Mouse (Mus musculus): ENCODE data around the gene Atcay.

DNA sequence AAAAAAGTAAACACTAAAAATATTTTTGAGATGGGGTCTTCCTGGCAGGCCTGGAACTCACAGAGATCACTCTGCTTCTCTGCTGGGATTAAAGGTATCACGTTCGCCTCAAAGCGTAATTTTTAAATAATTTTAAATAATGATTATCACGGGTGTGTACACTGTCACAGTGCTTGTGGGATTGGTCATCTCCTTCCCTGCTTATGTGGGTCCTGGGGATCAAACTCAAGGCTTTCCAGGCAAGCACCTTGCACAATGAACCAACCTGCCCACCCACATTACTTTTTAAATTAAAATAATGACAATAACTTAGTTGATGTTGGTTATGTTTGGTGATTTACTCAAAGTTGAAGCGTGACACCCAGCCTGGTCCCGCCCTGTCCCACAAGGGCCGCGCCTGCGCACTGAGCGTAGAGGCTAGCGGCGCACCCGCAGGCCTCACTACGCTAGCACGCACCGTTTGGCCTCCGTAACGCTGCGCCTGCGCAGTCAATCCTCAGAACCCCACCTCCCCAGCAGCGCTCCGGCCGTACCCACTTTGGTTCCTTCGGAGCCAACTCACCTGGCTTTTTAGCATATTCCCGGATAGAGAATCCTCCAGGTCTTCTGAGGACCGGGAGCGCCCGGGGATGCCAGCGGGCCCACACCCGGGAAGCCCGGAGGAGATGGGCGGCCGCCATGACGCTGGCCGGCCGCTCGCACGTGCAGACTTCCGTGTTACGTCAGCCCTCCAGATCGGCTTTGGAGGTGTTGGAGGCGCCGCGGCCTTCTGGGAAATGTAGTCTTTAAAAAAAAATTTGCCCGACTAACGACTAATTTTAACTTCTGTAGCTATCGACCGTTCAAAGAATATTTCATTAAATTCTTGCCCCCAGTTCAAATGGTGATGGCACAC lies 35.8 kb upstream of the Atcay start, which contains the start of the genes Mrpl54 and Apba3:
- no peak for TF ChIP-seq EP300 (IDR thresholded peaks at IDR 0.05; ENCODE audit: low read length)
- peak; percentile 97 for TF ChIP-seq MYC (IDR thresholded peaks at IDR 0.05; ENCODE audit: low read depth, low read length)
- TF ChIP-seq CTCF (conservative IDR thresholded peaks at IDR 0.05 in 1 of 2, IDR thresholded peaks at IDR 0.05 in 1 of 2; ENCODE audit: low read depth in 2 of 2, low read length in 2 of 2), result no peak
- peak; percentile 82; the same call in 1 of the 2 replicates for TF ChIP-seq POLR2A (IDR thresholded peaks at IDR 0.05; ENCODE audit: low read depth, low read length)
- TF ChIP-seq CHD1 (IDR thresholded peaks at IDR 0.05; ENCODE audit: low read depth, low read length), result no peak

Data from CH12.LX (cell line).